Mouse (Mus musculus) forebrain, embryonic 14.5 days (tissue): ENCODE measurements around the gene Rnf19b. TPM values are rescaled to one million over a fixed set of nuclear protein-coding genes. Genes with fewer than 3 reads are reported as not detected.

Experiments
- ATAC-seq: fragments of 200-750 bp; cut with Nextera tagmentation; 2 replicates; pipeline ENCODE4 v1.8.0; 2017; ENCODE audit warnings: mild to moderate bottlenecking, moderate library complexity
- DNase-seq: peaks from one replicate; pipeline ENCODE4 v3.0.0-alpha.2; 2015; ENCODE audit warnings: low spot score
- H3K27ac ChIP-seq: fragments of 300-500 bp; sonication (generic); 2 replicates; pipeline ENCODE4 v1.5.1; 2014; ENCODE audit warnings: low read depth, mild to moderate bottlenecking, control low read depth, low read length, moderate library complexity
- H3K27me3 ChIP-seq: fragments of 300-500 bp; sonication (generic); replicated peaks from 2 replicates; pipeline ENCODE4 v1.6.1; 2014; ENCODE audit warnings: low read length, control low read depth, mixed read lengths; ENCODE audit not compliant: control insufficient read depth, insufficient read depth
- H3K36me3 ChIP-seq: fragments of 300-500 bp; sonication (generic); 2 replicates; pipeline ENCODE4 v1.6.1; 2014; ENCODE audit warnings: low read length, control low read depth; ENCODE audit not compliant: control insufficient read depth, insufficient read depth
- H3K4me1 ChIP-seq: fragments of 300-500 bp; sonication (generic); 2 replicates; pipeline ENCODE4 v1.6.1; 2014; ENCODE audit warnings: antibody characterized with exemption, low read length, control low read depth; ENCODE audit not compliant: control insufficient read depth, insufficient read depth
- H3K4me2 ChIP-seq: fragments of 300-500 bp; sonication (generic); 2 replicates; pipeline ENCODE4 v1.6.1; 2014; ENCODE audit warnings: mild to moderate bottlenecking, control low read depth, low read length
- H3K4me3 ChIP-seq: fragments of 300-500 bp; sonication (generic); 2 replicates; pipeline ENCODE4 v1.5.1; 2014; ENCODE audit warnings: low read depth, low read length, control low read depth
- H3K9ac ChIP-seq: fragments of 300-500 bp; sonication (generic); 2 replicates; pipeline ENCODE4 v1.6.1; 2014; ENCODE audit warnings: mild to moderate bottlenecking, low read length, control low read depth, moderate library complexity
- H3K9me3 ChIP-seq: fragments of 300-500 bp; sonication (generic); replicated peaks from 2 replicates; pipeline ENCODE4 v1.6.1; 2016; ENCODE audit warnings: low read length, control low read depth, mixed read lengths; ENCODE audit not compliant: control insufficient read depth
- WGBS: fragments of 180-500 bp; shearing (Covaris S2); extraction: QIAGEN DNeasy Blood & Tissue Kit; methylation state at CpG from one replicate; pipeline ENCODE4 v1.1.7; 2014; 5-methylcytosine and 5-hydroxymethylcytosine counted together
- polyA plus RNA-seq: library from polyadenylated mRNA; unstranded; fragments of >200 nt; fragmentation: Nextera tagmentation; extraction: Ambion mirVana; gene quantifications from 2 replicates; pipeline ENCODE4 v1.2.1, GENCODE M21; 2014

Rnf19b gene
- polyA plus RNA-seq, 1 experiment from 2014 or later: 20.1 TPM

GRCm38 (mm10) chr4:129105356-129105755, 47.3 kb downstream of the Rnf19b start, which contains the start of gene Tmem54:
Gene Tmem54 (plus strand): TSS chr4:129105548.
- Histone ChIP-seq H3K27me3 (peaks cover 35% of the 10 kb centered on the region), H3K27ac (no peak within 1 kb of the TSS), H3K36me3 (no peaks in the 10 kb centered on the region), H3K4me1 (no peaks in the 10 kb centered on the region; the same call in 1 of the 2 replicates), H3K9ac (peak within 1 kb of the TSS; percentile 41), H3K4me2 (peak within 1 kb of the TSS; percentile 43), H3K9me3 (no peaks in the 10 kb centered on the region), H3K4me3 (peak within 1 kb of the TSS; percentile 19; the same call in 1 of the 2 replicates)
- DNase-seq: no peak
- under 1% methylated on average over 40 of the region's 40 CpGs for WGBS
- no peak for ATAC-seq

GRCm38 (mm10) chr4:129106073-129106472, 48.0 kb downstream of the Rnf19b start:
- no peak for DNase-seq
- ATAC-seq: no peak
- peaks cover 35% of the 10 kb centered on the region for H3K27me3 ChIP-seq

GRCm38 (mm10) chr4:129107348-129107899, 49.4 kb downstream of the Rnf19b start:
- WGBS: 70% methylated on average over 10 of the region's 10 CpGs

More at GRCm38 (mm10) chr4:129106073-129106472, 48.0 kb downstream of the Rnf19b start:
- H3K4me3 ChIP-seq: no peak overlapping the region
- no peaks in the 10 kb centered on the region for H3K36me3 ChIP-seq
- no peak overlapping the region for H3K4me2 ChIP-seq
- no peaks in the 10 kb centered on the region; the same call in 1 of the 2 replicates for H3K4me1 ChIP-seq
- H3K27ac ChIP-seq: no peak overlapping the region
- H3K9ac ChIP-seq: no peak overlapping the region
- 25% methylated on average over 9 of the region's 9 CpGs for WGBS
- no peaks in the 10 kb centered on the region for H3K9me3 ChIP-seq

GRCm38 (mm10) chr4:129108624-129109023, 50.6 kb downstream of the Rnf19b start:
- DNase-seq (no peak), ATAC-seq (no peak)
- Histone ChIP-seq H3K27ac (peak overlapping the region; percentile 9; the same call in 1 of the 2 replicates), H3K9ac (no peak overlapping the region), H3K36me3 (no peaks in the 10 kb centered on the region), H3K27me3 (peaks cover 30% of the 10 kb centered on the region), H3K4me3 (no peak overlapping the region), H3K4me1 (peaks cover 4% of the 10 kb centered on the region), H3K4me2 (no peak overlapping the region), H3K9me3 (no peaks in the 10 kb centered on the region)
- WGBS: 76% methylated on average over 7 of the region's 7 CpGs

More at GRCm38 (mm10) chr4:129107348-129107899, 49.4 kb downstream of the Rnf19b start:
- H3K27me3 ChIP-seq: peaks cover 35% of the 10 kb centered on the region
- H3K9ac ChIP-seq: no peak overlapping the region
- H3K4me3 ChIP-seq: no peak overlapping the region
- ATAC-seq: no peak
- H3K9me3 ChIP-seq: no peaks in the 10 kb centered on the region
- no peaks in the 10 kb centered on the region for H3K36me3 ChIP-seq
- no peak overlapping the region for H3K27ac ChIP-seq
- no peak for DNase-seq
- H3K4me1 ChIP-seq: no peaks in the 10 kb centered on the region; the same call in 1 of the 2 replicates
- no peak overlapping the region for H3K4me2 ChIP-seq

- Histone ChIP-seq H3K4me2 (no peak overlapping the region), H3K4me3 (no peak overlapping the region), H3K27ac (no peak overlapping the region), H3K27me3 (peaks cover 10% of the 10 kb centered on the region), H3K4me1 (peaks cover 5% of the 10 kb centered on the region), H3K9ac (no peak overlapping the region), H3K9me3 (no peaks in the 10 kb centered on the region), H3K36me3 (no peaks in the 10 kb centered on the region)
- ATAC-seq: no peak
- 91% methylated on average over 6 of the region's 6 CpGs for WGBS
- DNase-seq: no peak
These were observed 52.7 kb downstream of the Rnf19b start for GRCm38 (mm10) chr4:129110804-129111203.

- no peak overlapping the region for H3K27ac ChIP-seq
- H3K27me3 ChIP-seq: peaks cover 4% of the 10 kb centered on the region; the same call in 1 of the 2 replicates
- no peak overlapping the region for H3K9ac ChIP-seq
- H3K4me2 ChIP-seq: no peak overlapping the region
- no peak for DNase-seq
- H3K4me3 ChIP-seq: no peak overlapping the region
- ATAC-seq: no peak
- H3K9me3 ChIP-seq: no peaks in the 10 kb centered on the region
- H3K4me1 ChIP-seq: peaks cover 5% of the 10 kb centered on the region
- WGBS: 55% methylated on average over 11 of the region's 11 CpGs
- no peaks in the 10 kb centered on the region for H3K36me3 ChIP-seq
These were observed 53.3 kb downstream of the Rnf19b start for GRCm38 (mm10) chr4:129111350-129111749.

- 65% methylated on average over 13 of the region's 13 CpGs for WGBS
- H3K36me3 ChIP-seq: no peaks in the 10 kb centered on the region
- H3K9ac ChIP-seq: no peak overlapping the region
- H3K27ac ChIP-seq: no peak overlapping the region
- H3K4me3 ChIP-seq: no peak overlapping the region
- DNase-seq (no peak), ATAC-seq (no peak)
- H3K4me2 ChIP-seq: no peak overlapping the region
- H3K9me3 ChIP-seq: no peaks in the 10 kb centered on the region
- H3K27me3 ChIP-seq: no peaks in the 10 kb centered on the region
- H3K4me1 ChIP-seq: peaks cover 5% of the 10 kb centered on the region
These were observed 54.2 kb downstream of the Rnf19b start for GRCm38 (mm10) chr4:129112231-129112630.

- no peaks in the 10 kb centered on the region for H3K27me3 ChIP-seq
- 30% methylated on average over 27 of the region's 28 CpGs for WGBS
- DNase-seq (peak; percentile 96), ATAC-seq (peak; percentile 97)
- H3K9me3 ChIP-seq: no peaks in the 10 kb centered on the region
- H3K4me1 ChIP-seq: peaks cover 5% of the 10 kb centered on the region
- H3K4me3 ChIP-seq: no peak overlapping the region
- peak overlapping the region; percentile 70; the same call in 1 of the 2 replicates for H3K27ac ChIP-seq
- no peaks in the 10 kb centered on the region for H3K36me3 ChIP-seq
- no peak overlapping the region for H3K4me2 ChIP-seq
- no peak overlapping the region for H3K9ac ChIP-seq
These were observed 55.3 kb downstream of the Rnf19b start for GRCm38 (mm10) chr4:129113083-129113988.
